Mouse (Mus musculus) forebrain, embryonic 13.5 days (tissue): Measurements from ENCODE around the gene Aire. TPM values are rescaled to one million over a fixed set of nuclear protein-coding genes. Genes with fewer than 3 reads are reported as not detected.
"Not testable (repeated sequence)": the region's sequence is repeated elsewhere in the genome, so short reads cannot be mapped to it uniquely, and the experiment has no call there.

ENCODE experiments used
- ATAC-seq: fragments of 200-750 bp; cut with Nextera tagmentation; 2 replicates; pipeline ENCODE4 v1.8.0; 2017
- H3K27ac ChIP-seq: fragments of 300-500 bp; sonication (generic); 2 replicates; pipeline ENCODE4 v1.5.1; 2015; ENCODE audit warnings: inconsistent platforms, mild to moderate bottlenecking, moderate library complexity
- H3K27me3 ChIP-seq: fragments of 300-500 bp; sonication (generic); 2 replicates; pipeline ENCODE4 v1.6.1; 2015; ENCODE audit warnings: mild to moderate bottlenecking, inconsistent platforms
- H3K36me3 ChIP-seq: fragments of 300-500 bp; sonication (generic); 2 replicates; pipeline ENCODE4 v1.6.1; 2015; ENCODE audit warnings: mild to moderate bottlenecking, inconsistent platforms; ENCODE audit not compliant: poor library complexity, severe bottlenecking
- H3K4me1 ChIP-seq: fragments of 300-500 bp; sonication (generic); 2 replicates; pipeline ENCODE4 v1.6.1; 2015; ENCODE audit warnings: inconsistent platforms
- H3K4me2 ChIP-seq: fragments of 300-500 bp; sonication (generic); 2 replicates; pipeline ENCODE4 v1.6.1; 2015; ENCODE audit warnings: inconsistent platforms, mild to moderate bottlenecking, moderate library complexity
- H3K4me3 ChIP-seq: fragments of 300-500 bp; sonication (generic); 2 replicates; pipeline ENCODE4 v1.5.1; 2015; ENCODE audit warnings: mild to moderate bottlenecking, inconsistent platforms
- H3K9ac ChIP-seq: fragments of 300-500 bp; sonication (generic); 2 replicates; pipeline ENCODE4 v1.6.1; 2015; ENCODE audit warnings: mild to moderate bottlenecking, inconsistent platforms
- H3K9me3 ChIP-seq: fragments of 300-500 bp; sonication (generic); replicated peaks from 2 replicates; pipeline ENCODE4 v1.6.1; 2016; ENCODE audit warnings: inconsistent platforms
- WGBS: fragments of 180-500 bp; shearing (Covaris S2); methylation state at CpG from one replicate; pipeline ENCODE4 v1.1.7; 2015; 5-methylcytosine and 5-hydroxymethylcytosine counted together
- polyA plus RNA-seq: library from polyadenylated mRNA; unstranded; fragments of >200 nt; fragmentation: Nextera tagmentation; extraction: Ambion mirVana; gene quantifications from 2 replicates; pipeline ENCODE4 v1.2.1, GENCODE M21; 2015

Gene Aire
- polyA plus RNA-seq, 1 experiment from 2014 or later, result not detected

DNA sequence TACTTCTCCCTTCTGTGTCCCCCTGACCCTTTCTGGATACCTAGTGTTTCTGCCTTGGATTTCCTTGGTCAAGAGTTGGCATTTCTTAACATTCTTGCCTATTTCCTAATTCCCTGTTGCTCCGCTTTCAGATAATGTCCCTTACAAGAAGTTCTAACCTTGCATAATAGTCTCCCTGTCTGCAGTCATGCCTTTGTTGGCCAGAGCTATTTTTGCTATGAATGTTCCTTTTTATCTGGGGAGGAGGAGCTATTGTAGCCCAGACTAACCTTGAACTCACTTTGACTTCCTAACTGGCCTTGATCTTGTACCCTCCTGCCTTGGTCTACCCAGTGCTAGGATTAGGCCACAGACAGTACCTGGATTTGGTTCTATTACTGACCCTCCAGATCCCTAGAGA lies 27.9 kb downstream of the Aire start:
- H3K4me3 ChIP-seq, result no peak overlapping the region
- no peaks in the 10 kb centered on the region for H3K27me3 ChIP-seq
- 93% methylated on average over 1 of the region's 1 CpGs for WGBS
- no peak for ATAC-seq
- 0 out of 2 replicates have a peak, but pooled peaks cover 2% of the 10 kb centered on the region for H3K4me1 ChIP-seq
- no peak overlapping the region for H3K4me2 ChIP-seq
- no peak overlapping the region for H3K9ac ChIP-seq
- H3K9me3 ChIP-seq, result no peaks in the 10 kb centered on the region
- H3K36me3 ChIP-seq, result no peaks in the 10 kb centered on the region
- H3K27ac ChIP-seq, result no peak overlapping the region

DNA sequence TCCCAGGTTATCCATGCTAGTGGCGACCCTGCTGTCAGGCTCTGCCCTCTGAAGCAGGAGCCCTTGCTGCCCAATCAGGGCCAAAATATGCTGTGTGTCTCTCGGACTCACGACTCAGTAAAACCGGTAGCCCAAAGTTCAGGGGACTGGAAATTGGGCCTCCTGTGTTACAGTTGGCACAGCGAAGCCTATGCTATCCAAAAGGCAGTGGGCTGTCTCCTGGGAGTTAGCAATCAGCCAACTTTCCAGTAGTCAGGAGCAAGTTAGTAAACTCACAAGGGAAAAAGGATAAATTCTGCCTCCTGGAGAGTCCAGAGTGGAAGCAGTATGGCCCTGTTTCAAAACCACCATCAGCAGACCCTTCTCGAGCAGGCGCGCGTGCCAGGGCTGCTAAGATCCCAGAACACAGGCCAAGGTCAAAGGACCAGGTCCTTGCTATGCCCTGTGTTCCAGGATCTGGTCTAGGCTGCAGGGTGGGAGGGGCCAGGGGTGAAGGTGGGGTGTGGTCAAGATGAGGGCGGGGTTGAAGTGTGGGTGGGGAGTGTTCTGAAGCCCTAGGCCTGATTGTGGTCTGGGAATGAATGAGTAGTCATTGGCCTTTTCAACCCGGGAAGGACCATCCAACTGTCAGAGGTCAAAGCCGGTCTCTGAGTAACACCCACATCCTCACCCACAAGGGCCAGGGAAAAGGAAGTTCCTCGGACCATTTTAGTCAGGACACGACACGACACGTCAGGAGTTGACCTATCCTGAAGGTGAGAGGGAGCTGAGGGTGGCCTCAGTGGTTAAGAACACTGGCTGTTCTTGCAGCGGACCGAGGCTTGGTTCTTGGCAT lies 30.5 kb downstream of the Aire start:
- no peak for ATAC-seq
- WGBS, result 94% methylated on average over 18 of the region's 18 CpGs

GRCm38 (mm10) chr10:78011116-78011515 lies 32.3 kb downstream of the Aire start:
- not testable (repeated sequence) for H3K9ac ChIP-seq, H3K27me3 ChIP-seq, ATAC-seq, H3K27ac ChIP-seq, H3K9me3 ChIP-seq, H3K4me3 ChIP-seq, H3K36me3 ChIP-seq, H3K4me2 ChIP-seq
- 95% methylated on average over 5 of the region's 5 CpGs for WGBS
- peaks cover 33% of the 10 kb centered on the region for H3K4me1 ChIP-seq

More for the DNA sequence above, 30.5 kb downstream of the Aire start:
- Histone ChIP-seq H3K4me1 (peaks cover 15% of the 10 kb centered on the region), H3K36me3 (no peaks in the 10 kb centered on the region), H3K4me2 (no peak overlapping the region), H3K27me3 (no peaks in the 10 kb centered on the region), H3K9ac (no peak overlapping the region), H3K4me3 (no peak overlapping the region), H3K9me3 (no peaks in the 10 kb centered on the region), H3K27ac (no peak overlapping the region)

DNA sequence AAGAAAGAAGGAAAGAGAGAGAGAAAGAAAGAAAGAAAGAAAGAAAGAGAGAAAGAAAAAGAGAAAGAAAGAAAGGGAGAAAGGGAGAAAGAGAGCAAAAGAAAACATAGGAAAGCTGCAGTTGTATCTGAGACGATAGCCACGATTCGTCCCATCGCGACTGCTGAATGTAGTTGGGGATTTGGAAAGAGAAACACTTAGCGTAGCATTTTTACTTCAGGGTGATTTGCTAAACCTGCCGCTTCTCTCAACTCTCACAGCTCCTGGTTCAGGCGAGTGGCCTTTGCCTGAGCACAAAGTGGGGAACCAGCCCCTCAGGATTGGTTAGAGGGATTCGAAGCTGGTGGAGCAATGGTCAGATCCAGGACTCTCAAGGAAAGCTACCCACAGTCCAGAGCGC lies 33.1 kb downstream of the Aire start:
- H3K36me3 ChIP-seq, result peaks cover 9% of the 10 kb centered on the region; the same call in 1 of the 2 replicates
- H3K4me3 ChIP-seq, result 0 out of 2 replicates have a peak overlapping the region, but pooled peaks have one; percentile 14
- H3K27ac ChIP-seq, result no peak overlapping the region
- no peak overlapping the region for H3K9ac ChIP-seq
- no peaks in the 10 kb centered on the region for H3K27me3 ChIP-seq
- 17% methylated on average over 10 of the region's 10 CpGs for WGBS
- ATAC-seq, result no peak
- peaks cover 39% of the 10 kb centered on the region for H3K4me1 ChIP-seq
- no peaks in the 10 kb centered on the region for H3K9me3 ChIP-seq
- H3K4me2 ChIP-seq, result peak overlapping the region; percentile 75

- peak within 1 kb of the TSS; percentile 87 for H3K9ac ChIP-seq
- H3K4me1 ChIP-seq, result peaks cover 39% of the 10 kb centered on the region
- under 1% methylated on average over 9 of the region's 9 CpGs for WGBS
- no peak for ATAC-seq
- H3K36me3 ChIP-seq, result peaks cover 11% of the 10 kb centered on the region; the same call in 1 of the 2 replicates
- H3K4me2 ChIP-seq, result peak within 1 kb of the TSS; percentile 75
- peak within 1 kb of the TSS; percentile 91 for H3K27ac ChIP-seq
- H3K4me3 ChIP-seq, result peak within 1 kb of the TSS; percentile 73
- H3K9me3 ChIP-seq, result no peaks in the 10 kb centered on the region
- no peaks in the 10 kb centered on the region for H3K27me3 ChIP-seq
Observed at GRCm38 (mm10) chr10:78009945-78010293, 33.5 kb downstream of the Aire start, which contains the start of gene Pfkl. Gene Pfkl, minus strand, starts transcription at chr10:78010083.

DNA sequence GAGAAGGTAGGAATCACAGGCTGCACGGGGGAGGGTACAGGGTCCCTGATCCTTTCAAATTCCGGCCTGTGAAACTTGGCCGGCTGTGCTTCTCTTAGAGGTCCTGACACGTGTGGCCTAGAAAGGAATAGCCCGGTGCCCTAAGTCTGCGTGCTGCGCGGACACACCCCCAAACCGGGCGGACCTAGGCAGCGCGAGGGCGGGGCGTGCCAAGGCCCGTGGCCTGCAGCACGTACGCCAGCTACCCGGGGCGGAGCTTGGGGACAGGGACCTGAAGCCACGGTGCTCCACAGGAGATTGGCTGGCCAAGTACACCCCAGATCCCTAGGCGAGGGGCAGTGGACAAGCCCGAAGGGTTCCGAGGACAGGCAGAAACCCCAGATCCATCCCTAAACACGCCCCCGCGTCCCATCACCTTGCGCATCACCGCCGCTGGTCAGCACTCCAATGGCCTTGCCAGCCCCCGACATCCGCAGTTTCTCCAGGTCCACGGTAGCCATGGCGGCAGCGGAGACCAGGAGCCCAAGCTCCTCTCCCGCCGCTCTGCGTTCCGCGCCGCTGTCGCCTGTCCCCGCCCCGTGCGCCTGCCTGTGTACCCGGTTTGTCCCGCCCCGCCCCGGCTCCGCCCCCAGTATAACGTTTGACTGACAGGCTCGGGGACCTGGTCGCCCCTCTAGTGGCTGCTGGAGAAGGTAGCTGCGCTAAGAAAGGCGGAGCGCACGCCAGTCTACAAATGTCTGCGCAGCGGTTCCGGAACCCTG lies 34.0 kb downstream of the Aire start:
- Histone ChIP-seq H3K27ac (peak overlapping the region; percentile 91), H3K9me3 (no peaks in the 10 kb centered on the region), H3K27me3 (no peaks in the 10 kb centered on the region), H3K4me3 (peak overlapping the region; percentile 73), H3K9ac (peak overlapping the region; percentile 87), H3K4me1 (peaks cover 41% of the 10 kb centered on the region), H3K36me3 (peaks cover 17% of the 10 kb centered on the region), H3K4me2 (peak overlapping the region; percentile 75)
- peak; percentile 97 for ATAC-seq
- WGBS, result under 1% methylated on average over 59 of the region's 59 CpGs

DNA sequence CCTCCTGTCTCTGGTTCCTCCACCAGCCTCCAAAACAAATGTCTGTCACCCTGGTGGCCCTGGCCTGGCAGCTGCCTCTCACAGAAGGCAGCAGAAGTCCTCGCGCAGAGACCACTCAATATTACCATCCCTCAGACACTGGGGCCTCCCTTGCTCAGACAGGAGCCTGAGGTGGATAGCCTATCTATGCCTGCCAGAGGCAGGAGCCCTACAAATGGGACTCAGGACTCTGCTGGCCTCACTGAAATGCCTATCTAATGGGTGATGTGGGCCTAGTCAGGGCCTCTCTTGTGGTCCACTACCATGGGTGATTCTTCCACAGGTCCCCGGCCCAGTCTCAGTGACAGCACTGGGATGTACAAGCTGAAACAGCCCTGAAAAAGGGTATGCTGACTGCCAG lies 35.2 kb downstream of the Aire start:
- peaks cover 23% of the 10 kb centered on the region for H3K36me3 ChIP-seq
- H3K27me3 ChIP-seq, result no peaks in the 10 kb centered on the region
- H3K9ac ChIP-seq, result peak overlapping the region; percentile 87
- H3K27ac ChIP-seq, result no peak overlapping the region; the same call in 1 of the 2 replicates
- 83% methylated on average over 3 of the region's 3 CpGs for WGBS
- peak overlapping the region; percentile 75 for H3K4me2 ChIP-seq
- ATAC-seq, result no peak
- peaks cover 42% of the 10 kb centered on the region for H3K4me1 ChIP-seq
- no peaks in the 10 kb centered on the region for H3K9me3 ChIP-seq
- H3K4me3 ChIP-seq, result peak overlapping the region; percentile 73

GRCm38 (mm10) chr10:78007203-78007602 lies 36.2 kb downstream of the Aire start:
- Histone ChIP-seq H3K4me2 (peak overlapping the region; percentile 75), H3K27ac (no peak overlapping the region), H3K9me3 (no peaks in the 10 kb centered on the region), H3K27me3 (no peaks in the 10 kb centered on the region), H3K36me3 (peaks cover 32% of the 10 kb centered on the region), H3K4me1 (peaks cover 42% of the 10 kb centered on the region), H3K9ac (peak overlapping the region; percentile 87), H3K4me3 (no peak overlapping the region)
- ATAC-seq, result no peak
- 46% methylated on average over 7 of the region's 7 CpGs for WGBS

GRCm38 (mm10) chr10:78005791-78006438 lies 37.5 kb downstream of the Aire start:
- Histone ChIP-seq H3K27me3 (no peaks in the 10 kb centered on the region), H3K9me3 (no peaks in the 10 kb centered on the region), H3K4me1 (peaks cover 42% of the 10 kb centered on the region), H3K27ac (no peak overlapping the region), H3K9ac (0 out of 2 replicates have a peak overlapping the region, but pooled peaks have one; percentile 16), H3K4me3 (no peak overlapping the region), H3K36me3 (peaks cover 45% of the 10 kb centered on the region), H3K4me2 (no peak overlapping the region)
- no peak for ATAC-seq
- 95% methylated on average over 4 of the region's 4 CpGs for WGBS

DNA sequence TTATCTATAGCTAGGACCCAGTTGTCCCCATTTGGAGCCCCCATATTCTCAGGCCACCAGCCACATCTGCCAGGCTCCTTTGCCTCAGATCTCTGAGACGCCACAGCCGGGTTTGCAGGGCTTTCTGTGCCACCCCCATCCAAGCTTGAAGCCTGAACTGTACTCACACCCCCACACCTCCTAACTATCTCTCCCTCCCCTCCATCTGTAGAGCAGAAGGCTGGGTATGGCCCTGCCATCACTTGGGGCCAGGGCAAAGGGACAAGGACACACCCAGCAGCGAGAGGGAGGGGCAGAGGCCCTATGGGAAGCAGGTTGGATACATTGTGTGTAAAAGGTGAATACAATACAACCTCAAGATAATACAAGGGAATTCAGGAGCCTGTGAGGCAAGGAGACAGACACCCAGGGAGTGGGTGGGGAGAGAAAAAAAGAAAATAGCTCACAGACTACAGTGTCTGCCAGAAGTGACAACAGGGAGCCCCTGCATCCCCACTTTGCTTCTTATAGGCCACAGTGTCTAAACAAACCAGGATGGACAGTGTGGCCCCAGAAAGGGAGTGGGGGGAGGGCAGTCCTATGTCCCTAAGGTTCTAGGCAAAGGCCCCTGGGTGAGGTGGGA lies 38.8 kb downstream of the Aire start:
- H3K9me3 ChIP-seq, result no peaks in the 10 kb centered on the region
- peaks cover 58% of the 10 kb centered on the region for H3K36me3 ChIP-seq
- no peak overlapping the region for H3K4me3 ChIP-seq
- ATAC-seq, result no peak
- no peak overlapping the region for H3K4me2 ChIP-seq
- H3K27me3 ChIP-seq, result no peaks in the 10 kb centered on the region
- H3K9ac ChIP-seq, result no peak overlapping the region
- H3K4me1 ChIP-seq, result peaks cover 38% of the 10 kb centered on the region
- H3K27ac ChIP-seq, result no peak overlapping the region
- 89% methylated on average over 3 of the region's 3 CpGs for WGBS

DNA sequence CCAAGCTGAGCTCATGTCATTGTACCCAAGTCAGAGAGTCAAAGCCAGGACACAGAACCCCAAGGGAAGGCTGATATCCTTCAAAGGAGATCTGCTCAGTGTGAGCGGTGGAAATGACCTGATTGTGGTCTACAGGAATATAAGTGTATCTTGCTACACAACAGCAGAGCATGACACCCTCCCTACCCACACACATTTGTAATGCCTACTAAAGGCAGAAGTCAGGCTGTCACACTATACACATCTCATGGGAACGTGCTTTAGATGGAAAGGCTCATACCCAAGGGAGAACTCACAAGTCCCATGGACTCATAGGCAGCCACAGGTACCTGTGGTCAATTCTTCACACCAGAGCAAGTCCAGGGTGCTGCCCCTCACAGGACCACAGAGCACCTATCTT lies 41.1 kb downstream of the Aire start:
- Histone ChIP-seq H3K4me3 (no peak overlapping the region), H3K9ac (no peak overlapping the region), H3K9me3 (no peaks in the 10 kb centered on the region), H3K27me3 (no peaks in the 10 kb centered on the region), H3K4me2 (no peak overlapping the region), H3K27ac (no peak overlapping the region), H3K4me1 (peaks cover 21% of the 10 kb centered on the region), H3K36me3 (peaks cover 81% of the 10 kb centered on the region)
- 96% methylated on average over 2 of the region's 2 CpGs for WGBS
- no peak for ATAC-seq
